Mouse (Mus musculus) intestine, embryonic 15.5 days (tissue): ENCODE results near the gene Gm10837. TPM values are rescaled to one million over a fixed set of nuclear protein-coding genes. Genes with fewer than 3 reads are reported as not detected.
A peak's percentile ranks its signal among the peaks of the same experiment; 100 is the strongest.

Source experiments
- ATAC-seq: fragments of 200-750 bp; cut with Nextera tagmentation; 2 replicates; pipeline ENCODE4 v1.8.0; 2017; ENCODE audit warnings: moderate TSS enrichment, moderate library complexity
- H3K27ac ChIP-seq: fragments of 300-500 bp; sonication (generic); 2 replicates; pipeline ENCODE4 v1.5.1; 2015; ENCODE audit warnings: mild to moderate bottlenecking, inconsistent platforms
- H3K27me3 ChIP-seq: fragments of 300-500 bp; sonication (generic); replicated peaks from 2 replicates; pipeline ENCODE4 v1.6.1; 2015; ENCODE audit warnings: inconsistent platforms
- H3K36me3 ChIP-seq: fragments of 300-500 bp; sonication (generic); 2 replicates; pipeline ENCODE4 v1.6.1; 2015; ENCODE audit warnings: inconsistent platforms
- H3K4me1 ChIP-seq: fragments of 300-500 bp; sonication (generic); replicated peaks from 2 replicates; pipeline ENCODE4 v1.6.1; 2015; ENCODE audit warnings: inconsistent platforms
- H3K4me2 ChIP-seq: fragments of 300-500 bp; sonication (generic); replicated peaks from 2 replicates; pipeline ENCODE4 v1.6.1; 2015; ENCODE audit warnings: mild to moderate bottlenecking, inconsistent platforms
- H3K4me3 ChIP-seq: fragments of 300-500 bp; sonication (generic); replicated peaks from 2 replicates; pipeline ENCODE4 v1.5.1; 2015; ENCODE audit warnings: inconsistent platforms
- H3K9ac ChIP-seq: fragments of 300-500 bp; sonication (generic); 2 replicates; pipeline ENCODE4 v1.6.1; 2015; ENCODE audit warnings: inconsistent platforms
- H3K9me3 ChIP-seq: fragments of 300-500 bp; sonication (generic); 2 replicates; pipeline ENCODE4 v1.6.1; 2016; ENCODE audit warnings: inconsistent platforms
- whole genome bisulfite sequencing: fragments of 180-500 bp; shearing (Covaris S2); methylation state at CpG from one replicate; pipeline ENCODE4 v1.1.7; 2015; 5-methylcytosine and 5-hydroxymethylcytosine counted together
- polyA plus RNA-seq: library from polyadenylated mRNA; unstranded; fragments of >200 nt; fragmentation: Nextera tagmentation; extraction: Ambion mirVana; gene quantifications from 2 replicates; pipeline ENCODE4 v1.2.1, GENCODE M21; 2015

Gene Gm10837
- polyA plus RNA-seq, 1 experiment from 2014 or later = not detected

DNA sequence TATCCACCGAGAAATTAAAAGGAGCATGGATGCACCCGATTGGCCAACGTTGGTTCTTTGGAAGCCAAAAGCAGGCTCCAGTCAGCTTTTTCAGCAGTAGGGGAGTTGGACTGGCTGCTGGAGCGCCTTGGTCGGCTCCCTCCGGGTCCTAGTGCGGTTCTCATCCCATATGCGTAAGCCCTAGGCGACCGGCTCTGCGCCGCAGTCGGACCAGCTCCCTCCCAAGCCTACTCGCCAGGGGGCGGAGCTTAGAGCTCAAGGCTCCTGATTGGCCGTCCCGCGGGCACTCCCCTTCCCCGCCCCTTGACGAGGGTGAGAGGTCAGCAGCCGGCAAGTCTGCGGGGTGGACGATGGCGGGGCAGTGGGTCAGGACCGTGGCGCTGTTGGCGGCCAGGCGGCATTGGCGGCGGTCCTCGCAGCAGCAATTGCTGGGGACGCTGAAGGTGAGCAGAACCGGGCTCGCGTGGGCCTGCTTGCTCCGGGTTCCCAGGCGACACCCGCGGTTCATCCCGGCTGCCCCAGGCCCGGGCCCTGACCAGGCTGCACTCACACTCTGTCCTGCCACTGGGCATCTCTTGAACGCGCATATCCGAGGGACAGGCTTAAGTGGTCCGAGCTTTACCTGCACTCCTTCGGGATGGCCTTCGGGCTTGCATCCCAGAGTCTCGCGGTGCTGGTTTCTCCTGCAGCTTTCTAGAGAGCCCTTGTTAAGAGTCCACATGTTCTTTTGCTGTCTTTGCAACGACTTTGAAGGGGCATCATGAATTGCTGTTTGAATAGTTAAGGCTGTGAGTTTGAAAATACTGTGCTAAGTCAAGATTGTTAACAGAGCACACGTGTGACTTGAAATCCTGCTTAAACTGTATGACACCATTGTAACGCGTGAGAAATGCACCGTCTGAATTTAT is 43.9 kb downstream of the Gm10837 start, which contains the start of gene Pcca:
Pcca (plus strand) TSS at position 308 of the 908 bp plus-strand sequence.
- H3K36me3 ChIP-seq = no peaks in the 10 kb centered on the region
- no peaks in the 10 kb centered on the region for H3K4me1 ChIP-seq
- ATAC-seq = peak; percentile 100
- H3K9me3 ChIP-seq = no peaks in the 10 kb centered on the region
- peak within 1 kb of the TSS; percentile 87 for H3K4me3 ChIP-seq
- no peaks in the 10 kb centered on the region for H3K27me3 ChIP-seq
- peak within 1 kb of the TSS; percentile 70 for H3K9ac ChIP-seq
- H3K27ac ChIP-seq = peak within 1 kb of the TSS; percentile 46; the same call in 1 of the 2 replicates
- 2% methylated on average over 54 of the region's 54 CpGs for WGBS
- H3K4me2 ChIP-seq = peak within 1 kb of the TSS; percentile 88

DNA sequence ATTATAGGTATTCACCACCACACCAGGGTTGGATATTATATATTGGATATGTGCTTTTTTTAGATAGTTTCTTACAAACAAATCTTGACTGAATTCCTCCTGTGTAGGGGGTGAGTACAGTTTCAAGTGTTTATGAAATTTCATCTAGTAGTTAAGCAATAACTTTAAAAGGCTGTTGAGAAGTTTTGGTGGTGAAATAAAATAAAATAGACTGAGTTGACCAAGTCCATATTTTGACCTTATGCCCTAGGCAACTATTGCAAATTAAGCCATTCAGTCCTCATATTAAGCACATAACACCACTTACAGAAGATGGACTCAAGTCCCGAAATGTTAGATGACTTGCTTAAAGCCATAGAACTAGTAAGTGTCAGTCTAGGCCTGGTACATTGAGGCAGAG is 45.6 kb downstream of the Gm10837 start:
- Histone ChIP-seq H3K4me2 (no peak overlapping the region), H3K9ac (no peak overlapping the region), H3K27me3 (no peaks in the 10 kb centered on the region), H3K4me1 (no peaks in the 10 kb centered on the region), H3K27ac (no peak overlapping the region), H3K4me3 (no peak overlapping the region), H3K9me3 (no peaks in the 10 kb centered on the region), H3K36me3 (no peaks in the 10 kb centered on the region)
- 94% methylated on average over 1 of the region's 1 CpGs for WGBS
- no peak for ATAC-seq

Other genes with a start within 250 kb of the Gm10837 start
- gene Gm5089, start 39.5 kb upstream of the Gm10837 start, polyA plus RNA-seq = not detected in 2 replicates
- gene Zic5, start 24.9 kb upstream of the Gm10837 start, polyA plus RNA-seq = 0.16 TPM in 1 of 2 replicates, not detected in the other
- not detected in 2 replicates for gene Zic2, start 15.2 kb upstream of the Gm10837 start, polyA plus RNA-seq
- 18.9 and 19.1 TPM in 2 replicates for gene Pcca, start 43.7 kb downstream of the Gm10837 start, polyA plus RNA-seq